Mouse (Mus musculus) C2C12 (cell line): ENCODE data around the gene Tuft1. TPM values are rescaled to one million over a fixed set of nuclear protein-coding genes. Genes with fewer than 3 reads are reported as not detected.

Source experiments
- H3K27me3 ChIP-seq: one replicate; pipeline ENCODE4 v1.6.1; 2011; ENCODE audit not compliant: control insufficient read depth, insufficient read depth, insufficient read length
- H3K36me3 ChIP-seq: one replicate; pipeline ENCODE4 v1.6.1; 2011; ENCODE audit not compliant: control insufficient read depth, insufficient read depth
- H3K4me3 ChIP-seq: one replicate; pipeline ENCODE4 v1.5.1; 2011; ENCODE audit warnings: mild to moderate bottlenecking, control low read depth; ENCODE audit not compliant: poor library complexity, insufficient read depth, severe bottlenecking
- H3K79me2 ChIP-seq: one replicate; pipeline ENCODE4 v1.6.1; 2011; ENCODE audit not compliant: control insufficient read depth, insufficient read depth
- H3K79me3 ChIP-seq: one replicate; pipeline ENCODE4 v1.6.1; 2011; ENCODE audit warnings: low read depth, control low read depth
- H3ac ChIP-seq: one replicate; pipeline ENCODE3; 2011; ENCODE audit warnings: low read depth; ENCODE audit not compliant: control insufficient read depth, insufficient read length
- CEBPB ChIP-seq: IDR thresholded peaks from one replicate; pipeline ENCODE4 v1.6.1; 2011; ENCODE audit warnings: low read depth, mild to moderate bottlenecking, control low read depth, moderate library complexity
- CTCF ChIP-seq: IDR thresholded peaks from one replicate; pipeline ENCODE4 v1.5.1; 2011; ENCODE audit not compliant: control insufficient read depth, insufficient read depth, insufficient read length
- FOSL1 ChIP-seq: IDR thresholded peaks from one replicate; pipeline ENCODE4 v1.8.0; 2011; ENCODE audit warnings: mild to moderate bottlenecking, low read length; ENCODE audit not compliant: poor library complexity, insufficient read depth, severe bottlenecking
- MAX ChIP-seq: IDR thresholded peaks from one replicate; pipeline ENCODE4 v1.6.1; 2011; ENCODE audit warnings: mild to moderate bottlenecking, control low read depth
- MYOD1 ChIP-seq: IDR thresholded peaks from one replicate; pipeline ENCODE4 v1.6.1; 2011; ENCODE audit warnings: low read depth; ENCODE audit not compliant: control insufficient read depth, insufficient read length
- MYOG ChIP-seq: IDR thresholded peaks from one replicate; pipeline ENCODE4 v1.6.1; 2011; ENCODE audit not compliant: control insufficient read depth, insufficient read length; ENCODE audit errors: extremely low read depth
- USF1 ChIP-seq: IDR thresholded peaks from one replicate; pipeline ENCODE4 v1.6.1; 2011; ENCODE audit warnings: low read depth, mild to moderate bottlenecking, control low read depth, moderate library complexity
- polyA plus RNA-seq: library from polyadenylated mRNA; unstranded; fragments of >200 nt; fragmentation: generic; extraction: Trizol; gene quantifications from one replicate; pipeline ENCODE4 v1.2.1, GENCODE M21; 2012; ENCODE audit warnings: missing spikeins

Gene Tuft1
- polyA plus RNA-seq, 1 experiment = 2.8 TPM

GRCm38 (mm10) chr3:94595871-94596287, 62.8 kb downstream of the Tuft1 start:
- H3K4me3 ChIP-seq = no peak overlapping the region
- no peaks in the 10 kb centered on the region for H3K27me3 ChIP-seq
- H3K36me3 ChIP-seq = no peaks in the 10 kb centered on the region
- H3K79me2 ChIP-seq = no peaks in the 10 kb centered on the region
- H3K79me3 ChIP-seq = no peaks in the 10 kb centered on the region
- TF ChIP-seq MYOD1 = no peak
- TF ChIP-seq FOSL1 = no peak
- no peak for TF ChIP-seq USF1
- no peak overlapping the region for H3ac ChIP-seq

DNA sequence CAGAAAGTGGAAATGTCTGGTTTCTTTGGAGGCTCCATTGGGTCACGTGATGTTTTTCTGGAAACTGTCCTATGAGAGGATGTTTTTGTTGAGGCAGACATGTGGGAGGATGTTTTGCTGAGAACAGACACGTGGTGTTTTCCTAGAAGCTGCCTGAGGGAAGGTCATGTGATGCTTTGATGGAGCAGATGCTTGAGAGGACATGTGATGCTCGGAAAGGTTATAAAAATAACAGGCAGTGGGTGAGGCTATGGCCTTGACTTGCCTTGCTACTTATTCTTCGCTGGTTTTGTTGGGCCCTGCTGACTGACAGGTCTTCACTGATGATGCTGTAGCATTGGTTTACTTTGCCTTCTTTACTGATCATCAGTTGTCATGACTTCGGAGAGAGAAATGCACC, 67.6 kb downstream of the Tuft1 start:
- Histone ChIP-seq H3K79me3 (no peaks in the 10 kb centered on the region), H3K36me3 (no peaks in the 10 kb centered on the region), H3K79me2 (no peaks in the 10 kb centered on the region), H3ac (no peak overlapping the region), H3K4me3 (no peak overlapping the region), H3K27me3 (no peaks in the 10 kb centered on the region)
- TF ChIP-seq MYOG (no peak), USF1 (peak; percentile 11)

GRCm38 (mm10) chr3:94587962-94588361, 70.7 kb downstream of the Tuft1 start:
- Histone ChIP-seq H3K27me3 (no peaks in the 10 kb centered on the region), H3ac (no peak overlapping the region), H3K36me3 (no peaks in the 10 kb centered on the region), H3K79me2 (no peaks in the 10 kb centered on the region), H3K4me3 (no peak overlapping the region), H3K79me3 (no peaks in the 10 kb centered on the region)
- TF ChIP-seq CEBPB = peak; percentile 72
- TF ChIP-seq FOSL1 = no peak
- TF ChIP-seq CTCF = no peak
- no peak for TF ChIP-seq MAX
- TF ChIP-seq MYOD1 = peak; percentile 3
- peak; percentile 47 for TF ChIP-seq USF1

DNA sequence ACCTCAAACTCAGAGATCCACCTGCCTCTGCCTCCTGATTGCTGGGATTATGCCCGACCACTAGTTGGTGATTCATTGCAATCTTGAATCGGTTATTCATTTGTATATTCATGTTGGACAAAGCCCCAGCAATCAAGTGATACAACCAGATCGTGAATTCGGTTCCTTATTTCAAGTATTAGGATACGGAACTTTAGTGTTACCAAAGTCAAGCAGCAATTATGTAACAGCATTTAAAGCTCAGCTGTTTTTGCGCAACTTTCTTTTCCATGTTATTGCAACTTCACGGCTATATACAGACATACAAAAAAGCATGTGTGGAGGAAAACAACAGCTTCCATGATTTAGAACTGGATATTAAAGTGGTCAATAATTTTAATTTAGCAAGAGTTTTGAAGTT, 75.7 kb downstream of the Tuft1 start:
- no peaks in the 10 kb centered on the region for H3K27me3 ChIP-seq
- no peak overlapping the region for H3ac ChIP-seq
- H3K4me3 ChIP-seq = peak overlapping the region; percentile 73
- H3K79me2 ChIP-seq = peaks cover 43% of the 10 kb centered on the region
- H3K79me3 ChIP-seq = peaks cover 27% of the 10 kb centered on the region
- peaks cover 2% of the 10 kb centered on the region for H3K36me3 ChIP-seq
- TF ChIP-seq CTCF (no peak), USF1 (no peak), FOSL1 (no peak), MYOG (no peak), CEBPB (no peak), MAX (no peak), MYOD1 (no peak)

GRCm38 (mm10) chr3:94582456-94582891, 76.2 kb downstream of the Tuft1 start, which contains the start of gene Snx27:
Gene Snx27 (minus strand): TSS chr3:94582716.
- Histone ChIP-seq H3K4me3 (peak within 1 kb of the TSS; percentile 73), H3K27me3 (no peaks in the 10 kb centered on the region), H3K79me3 (peaks cover 31% of the 10 kb centered on the region), H3ac (peak within 1 kb of the TSS; percentile 70), H3K36me3 (peaks cover 4% of the 10 kb centered on the region), H3K79me2 (peaks cover 48% of the 10 kb centered on the region)
- TF ChIP-seq MAX (no peak), FOSL1 (no peak), CEBPB (no peak), MYOG (no peak)

DNA sequence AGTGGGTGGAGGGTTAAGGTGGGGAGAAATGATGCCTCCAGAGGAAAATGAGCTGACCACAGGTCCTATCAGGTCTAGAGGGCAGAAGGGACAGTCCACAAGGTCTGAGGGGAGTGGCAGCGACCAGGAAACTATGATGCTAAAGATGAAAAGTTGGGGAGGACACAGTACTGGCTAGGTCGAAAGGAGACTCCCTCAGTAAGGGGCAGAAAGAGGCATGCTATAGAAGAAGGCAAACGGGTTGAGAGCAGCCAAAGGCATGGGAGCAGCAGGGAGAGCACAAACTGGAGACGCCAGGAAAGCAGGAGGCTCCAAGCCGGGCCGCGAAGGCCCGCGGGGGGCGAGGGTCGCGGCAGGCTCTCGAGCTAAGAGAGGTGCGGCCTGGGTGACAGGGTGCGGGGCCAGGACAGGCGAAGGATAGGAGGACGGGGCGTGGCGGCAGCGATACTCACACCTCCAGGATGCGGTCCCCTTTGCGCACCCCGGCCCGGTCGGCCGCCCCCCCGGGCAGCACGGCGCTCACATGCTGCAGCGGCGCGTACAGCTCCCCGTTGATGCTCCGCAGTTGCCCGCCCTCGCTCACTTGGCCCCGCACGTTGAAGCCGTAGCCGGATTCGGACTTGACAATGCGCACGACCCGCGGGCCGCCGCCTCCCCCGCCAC, 76.7 kb downstream of the Tuft1 start:
- Histone ChIP-seq H3ac (peak overlapping the region; percentile 70), H3K27me3 (no peaks in the 10 kb centered on the region), H3K36me3 (peaks cover 4% of the 10 kb centered on the region), H3K4me3 (peak overlapping the region; percentile 73), H3K79me2 (peaks cover 53% of the 10 kb centered on the region), H3K79me3 (peaks cover 34% of the 10 kb centered on the region)
- TF ChIP-seq CTCF (no peak), MYOG (no peak), MYOD1 (no peak), MAX (no peak), CEBPB (no peak), USF1 (no peak), FOSL1 (no peak)
